Mouse (Mus musculus) hindbrain, embryonic 11.5 days (tissue): ENCODE measurements around the gene Rogdi. TPM values are rescaled to one million over a fixed set of nuclear protein-coding genes. Genes with fewer than 3 reads are reported as not detected.
A peak's percentile ranks its signal among the peaks of the same experiment; 100 is the strongest.

ENCODE experiments used
- ATAC-seq: fragments of 200-750 bp; cut with Nextera tagmentation; 2 replicates; pipeline ENCODE4 v1.8.0; 2017; ENCODE audit warnings: mild to moderate bottlenecking, moderate TSS enrichment, moderate library complexity; ENCODE audit not compliant: low FRiP score
- DNase-seq: peaks from one replicate; pipeline ENCODE4 v3.0.0-alpha.2; 2015; ENCODE audit warnings: low spot score
- H3K27ac ChIP-seq: fragments of 300-500 bp; sonication (generic); 2 replicates; pipeline ENCODE4 v1.5.1; 2014; ENCODE audit warnings: mild to moderate bottlenecking, low read depth, low read length
- H3K27me3 ChIP-seq: fragments of 300-500 bp; sonication (generic); 2 replicates; pipeline ENCODE4 v1.6.1; 2014; ENCODE audit warnings: mild to moderate bottlenecking, low read length, moderate library complexity, mixed read lengths; ENCODE audit not compliant: control insufficient read depth, insufficient read depth
- H3K36me3 ChIP-seq: fragments of 300-500 bp; sonication (generic); 2 replicates; pipeline ENCODE4 v1.6.1; 2014; ENCODE audit warnings: mild to moderate bottlenecking, low read length, moderate library complexity, mixed read lengths; ENCODE audit not compliant: control insufficient read depth, insufficient read depth
- H3K4me1 ChIP-seq: fragments of 300-500 bp; sonication (generic); replicated peaks from 2 replicates; pipeline ENCODE4 v1.6.1; 2014; ENCODE audit warnings: low read length, mixed read lengths; ENCODE audit not compliant: control insufficient read depth, insufficient read depth
- H3K4me2 ChIP-seq: fragments of 300-500 bp; sonication (generic); replicated peaks from 2 replicates; pipeline ENCODE4 v1.6.1; 2014; ENCODE audit warnings: mild to moderate bottlenecking, low read depth, low read length
- H3K4me3 ChIP-seq: fragments of 300-500 bp; sonication (generic); 2 replicates; pipeline ENCODE4 v1.5.1; 2014; ENCODE audit warnings: low read depth, low read length
- H3K9ac ChIP-seq: fragments of 300-500 bp; sonication (generic); 2 replicates; pipeline ENCODE4 v1.6.1; 2014; ENCODE audit warnings: low read depth, low read length
- H3K9me3 ChIP-seq: fragments of 300-500 bp; sonication (generic); 2 replicates; pipeline ENCODE4 v1.6.1; 2016; ENCODE audit warnings: low read length; ENCODE audit not compliant: control insufficient read depth
- WGBS: fragments of 180-500 bp; shearing (Covaris S2); extraction: QIAGEN DNeasy Blood & Tissue Kit; methylation state at CpG from one replicate; pipeline ENCODE4 v1.1.7; 2014; 5-methylcytosine and 5-hydroxymethylcytosine counted together
- polyA plus RNA-seq: library from polyadenylated mRNA; unstranded; fragments of >200 nt; fragmentation: Nextera tagmentation; extraction: Ambion mirVana; gene quantifications from 2 replicates; pipeline ENCODE4 v1.2.1, GENCODE M21; 2014

The Rogdi gene
- polyA plus RNA-seq: 74.1 and 84.9 TPM in 2 replicates

- peak within 1 kb of the TSS; percentile 70 for H3K27ac ChIP-seq
Observed at GRCm38 (mm10) chr16:5013054-5013838, at the start of gene Rogdi. Gene Rogdi, minus strand, starts transcription at chr16:5013553.

GRCm38 (mm10) chr16:5058114-5058513 lies 44.8 kb upstream of the Rogdi start:
- Histone ChIP-seq H3K4me3 (no peak overlapping the region), H3K27ac (no peak overlapping the region), H3K9ac (no peak overlapping the region), H3K36me3 (no peaks in the 10 kb centered on the region), H3K4me1 (no peaks in the 10 kb centered on the region), H3K27me3 (no peaks in the 10 kb centered on the region), H3K4me2 (no peak overlapping the region), H3K9me3 (no peaks in the 10 kb centered on the region)
- DNase-seq: peak; percentile 6
- 69% methylated on average over 1 of the region's 1 CpGs for WGBS
- no peak for ATAC-seq

More at GRCm38 (mm10) chr16:5013054-5013838, at the start of gene Rogdi:
- peak; percentile 99 for ATAC-seq
- Histone ChIP-seq H3K4me3 (peak within 1 kb of the TSS; percentile 66), H3K9ac (peak within 1 kb of the TSS; percentile 74), H3K4me1 (no peaks in the 10 kb centered on the region; the same call in 1 of the 2 replicates), H3K4me2 (peak within 1 kb of the TSS; percentile 60), H3K36me3 (peaks cover 2% of the 10 kb centered on the region; the same call in 1 of the 2 replicates), H3K27me3 (no peaks in the 10 kb centered on the region), H3K9me3 (no peaks in the 10 kb centered on the region)
- 1% methylated on average over 52 of the region's 63 CpGs for WGBS
- peak; percentile 98 for DNase-seq

GRCm38 (mm10) chr16:5050251-5051110 lies 37.1 kb upstream of the Rogdi start:
- no peaks in the 10 kb centered on the region for H3K9me3 ChIP-seq
- H3K4me1 ChIP-seq: peaks cover 3% of the 10 kb centered on the region
- no peaks in the 10 kb centered on the region for H3K27me3 ChIP-seq
- under 1% methylated on average over 78 of the region's 78 CpGs for WGBS
- peak overlapping the region; percentile 90 for H3K27ac ChIP-seq
- peak; percentile 80 for DNase-seq
- H3K36me3 ChIP-seq: peaks cover 3% of the 10 kb centered on the region; the same call in 1 of the 2 replicates
- peak overlapping the region; percentile 92 for H3K4me2 ChIP-seq
- peak overlapping the region; percentile 97 for H3K4me3 ChIP-seq
- peak overlapping the region; percentile 84 for H3K9ac ChIP-seq
- peak; percentile 82 for ATAC-seq

GRCm38 (mm10) chr16:5049774-5050234 lies 36.5 kb upstream of the Rogdi start, which contains the start of the genes Glyr1 and Ubn1:
Gene Glyr1, minus strand, starts transcription at chr16:5049863.
Gene Ubn1, plus strand, starts transcription at chr16:5050057.
- Histone ChIP-seq H3K4me1 (peaks cover 3% of the 10 kb centered on the region), H3K27me3 (no peaks in the 10 kb centered on the region), H3K4me2 (peak within 1 kb of the TSS; percentile 92), H3K9me3 (no peaks in the 10 kb centered on the region), H3K4me3 (peak within 1 kb of the TSS; percentile 97), H3K36me3 (peaks cover 3% of the 10 kb centered on the region; the same call in 1 of the 2 replicates), H3K9ac (peak within 1 kb of the TSS; percentile 96), H3K27ac (peak within 1 kb of the TSS; percentile 90)
- under 1% methylated on average over 42 of the region's 56 CpGs for WGBS
- ATAC-seq (peak; percentile 100), DNase-seq (peak; percentile 100)

- H3K9ac ChIP-seq: peak overlapping the region; percentile 96
- no peaks in the 10 kb centered on the region for H3K9me3 ChIP-seq
- H3K4me1 ChIP-seq: peaks cover 3% of the 10 kb centered on the region
- H3K27ac ChIP-seq: peak overlapping the region; percentile 82
- peak overlapping the region; percentile 76 for H3K4me2 ChIP-seq
- DNase-seq (no peak), ATAC-seq (peak; percentile 68)
- whole genome bisulfite sequencing: 0% methylated on average over 38 of the region's 38 CpGs
- peak overlapping the region; percentile 97 for H3K4me3 ChIP-seq
- no peaks in the 10 kb centered on the region for H3K27me3 ChIP-seq
- peaks cover 3% of the 10 kb centered on the region; the same call in 1 of the 2 replicates for H3K36me3 ChIP-seq
Observed at GRCm38 (mm10) chr16:5049182-5049773, 35.9 kb upstream of the Rogdi start.

- H3K27ac ChIP-seq: no peak overlapping the region
- peaks cover 3% of the 10 kb centered on the region for H3K4me1 ChIP-seq
- H3K4me3 ChIP-seq: no peak overlapping the region
- H3K27me3 ChIP-seq: no peaks in the 10 kb centered on the region
- no peak overlapping the region for H3K9ac ChIP-seq
- 97% methylated on average over 3 of the region's 3 CpGs for WGBS
- no peak overlapping the region for H3K4me2 ChIP-seq
- ATAC-seq (no peak), DNase-seq (no peak)
- peaks cover 5% of the 10 kb centered on the region; the same call in 1 of the 2 replicates for H3K36me3 ChIP-seq
- no peaks in the 10 kb centered on the region for H3K9me3 ChIP-seq
Observed at GRCm38 (mm10) chr16:5045322-5045721, 32.0 kb upstream of the Rogdi start.

- H3K36me3 ChIP-seq: peaks cover 22% of the 10 kb centered on the region
- no peak overlapping the region for H3K27ac ChIP-seq
- no peak overlapping the region for H3K4me3 ChIP-seq
- no peaks in the 10 kb centered on the region for H3K9me3 ChIP-seq
- no peaks in the 10 kb centered on the region for H3K4me1 ChIP-seq
- no peaks in the 10 kb centered on the region for H3K27me3 ChIP-seq
- no peak overlapping the region for H3K9ac ChIP-seq
- no peak for ATAC-seq
- 89% methylated on average over 5 of the region's 5 CpGs for WGBS
- no peak overlapping the region for H3K4me2 ChIP-seq
- DNase-seq: no peak
Observed at GRCm38 (mm10) chr16:5036649-5037234, 23.4 kb upstream of the Rogdi start.

- 98% methylated on average over 3 of the region's 3 CpGs for WGBS
- no peak for ATAC-seq
Observed at GRCm38 (mm10) chr16:5035591-5035990, 22.2 kb upstream of the Rogdi start.

More at GRCm38 (mm10) chr16:5035591-5035990, 22.2 kb upstream of the Rogdi start:
- H3K4me2 ChIP-seq: no peak overlapping the region
- H3K4me3 ChIP-seq: no peak overlapping the region
- peaks cover 30% of the 10 kb centered on the region for H3K36me3 ChIP-seq
- no peak for DNase-seq
- H3K9me3 ChIP-seq: no peaks in the 10 kb centered on the region
- no peaks in the 10 kb centered on the region for H3K27me3 ChIP-seq
- no peaks in the 10 kb centered on the region for H3K4me1 ChIP-seq
- H3K9ac ChIP-seq: no peak overlapping the region
- H3K27ac ChIP-seq: no peak overlapping the region
